Mouse (Mus musculus) embryonic facial prominence, embryonic 14.5 days (tissue): ENCODE measurements around the gene C1qtnf4. TPM values are rescaled to one million over a fixed set of nuclear protein-coding genes. Genes with fewer than 3 reads are reported as not detected.

ENCODE experiments used
- ATAC-seq: fragments of 200-750 bp; cut with Nextera tagmentation; 2 replicates; pipeline ENCODE4 v1.8.0; 2017; ENCODE audit warnings: low read depth, moderate number of reproducible peaks, moderate TSS enrichment
- DNase-seq: peaks from one replicate; pipeline ENCODE4 v3.0.0-alpha.2; 2015; ENCODE audit warnings: low spot score
- H3K27ac ChIP-seq: fragments of 300-500 bp; sonication (generic); replicated peaks from 2 replicates; pipeline ENCODE4 v1.5.1; 2014; ENCODE audit warnings: low read depth, mild to moderate bottlenecking, low read length, moderate library complexity
- H3K27me3 ChIP-seq: fragments of 300-500 bp; sonication (generic); replicated peaks from 2 replicates; pipeline ENCODE4 v1.6.1; 2014; ENCODE audit warnings: low read length; ENCODE audit not compliant: control insufficient read depth, insufficient read depth
- H3K36me3 ChIP-seq: fragments of 300-500 bp; sonication (generic); 2 replicates; pipeline ENCODE4 v1.6.1; 2014; ENCODE audit warnings: low read length, mixed read lengths; ENCODE audit not compliant: control insufficient read depth, insufficient read depth
- H3K4me1 ChIP-seq: fragments of 300-500 bp; sonication (generic); 2 replicates; pipeline ENCODE4 v1.6.1; 2014; ENCODE audit warnings: antibody characterized with exemption, low read length; ENCODE audit not compliant: control insufficient read depth, insufficient read depth
- H3K4me2 ChIP-seq: fragments of 300-500 bp; sonication (generic); 2 replicates; pipeline ENCODE4 v1.6.1; 2014; ENCODE audit warnings: low read depth, mild to moderate bottlenecking, low read length, moderate library complexity, mixed read lengths
- H3K4me3 ChIP-seq: fragments of 300-500 bp; sonication (generic); 2 replicates; pipeline ENCODE4 v1.5.1; 2014; ENCODE audit warnings: low read depth, mild to moderate bottlenecking, low read length
- H3K9ac ChIP-seq: fragments of 300-500 bp; sonication (generic); 2 replicates; pipeline ENCODE4 v1.6.1; 2014; ENCODE audit warnings: low read depth, mild to moderate bottlenecking, low read length, moderate library complexity, mixed read lengths
- H3K9me3 ChIP-seq: fragments of 300-500 bp; sonication (generic); 2 replicates; pipeline ENCODE4 v1.6.1; 2016; ENCODE audit warnings: low read length; ENCODE audit not compliant: control insufficient read depth
- WGBS: fragments of 180-500 bp; shearing (Covaris S2); extraction: QIAGEN DNeasy Blood & Tissue Kit; methylation state at CpG from one replicate; pipeline ENCODE4 v1.1.7; 2014; 5-methylcytosine and 5-hydroxymethylcytosine counted together
- polyA plus RNA-seq: library from polyadenylated mRNA; unstranded; fragments of >200 nt; fragmentation: Nextera tagmentation; extraction: Ambion mirVana; gene quantifications from 2 replicates; pipeline ENCODE4 v1.2.1, GENCODE M21; 2014

Gene C1qtnf4
- 19.9 and 22.8 TPM in 2 replicates for polyA plus RNA-seq

- Histone ChIP-seq H3K4me3 (peak within 1 kb of the TSS; percentile 64), H3K4me1 (peaks cover 12% of the 10 kb centered on the region), H3K9me3 (peaks cover 10% of the 10 kb centered on the region; the same call in 1 of the 2 replicates), H3K36me3 (no peaks in the 10 kb centered on the region), H3K9ac (peak within 1 kb of the TSS; percentile 71), H3K4me2 (peak within 1 kb of the TSS; percentile 96), H3K27ac (no peak within 1 kb of the TSS; the same call in 1 of the 2 replicates), H3K27me3 (peaks cover 55% of the 10 kb centered on the region)
- peak; percentile 69 for ATAC-seq
- WGBS: 2% methylated on average over 29 of the region's 45 CpGs
- DNase-seq: peak; percentile 45
Measured at GRCm38 (mm10) chr2:90885218-90886041, at the start of gene C1qtnf4. TSS of gene C1qtnf4 (plus strand) at chr2:90885860.

- Histone ChIP-seq H3K9ac (no peak overlapping the region), H3K36me3 (no peaks in the 10 kb centered on the region), H3K4me3 (no peak overlapping the region), H3K4me2 (no peak overlapping the region), H3K4me1 (no peaks in the 10 kb centered on the region), H3K27ac (no peak overlapping the region), H3K9me3 (no peaks in the 10 kb centered on the region), H3K27me3 (no peaks in the 10 kb centered on the region)
- WGBS: 76% methylated on average over 2 of the region's 2 CpGs
- peak; percentile 4 for DNase-seq
- no peak for ATAC-seq
Measured at GRCm38 (mm10) chr2:90838621-90839020, 47.0 kb upstream of the C1qtnf4 start.

- ATAC-seq: no peak
- H3K9ac ChIP-seq: no peak overlapping the region
- 52% methylated on average over 1 of the region's 1 CpGs for WGBS
- H3K4me2 ChIP-seq: no peak overlapping the region
- H3K27me3 ChIP-seq: no peaks in the 10 kb centered on the region
- H3K27ac ChIP-seq: no peak overlapping the region
- no peaks in the 10 kb centered on the region for H3K36me3 ChIP-seq
- H3K9me3 ChIP-seq: no peaks in the 10 kb centered on the region
- DNase-seq: no peak
- H3K4me3 ChIP-seq: no peak overlapping the region
- H3K4me1 ChIP-seq: peaks cover 9% of the 10 kb centered on the region
Measured at GRCm38 (mm10) chr2:90843666-90844065, 42.0 kb upstream of the C1qtnf4 start.

- Histone ChIP-seq H3K9me3 (no peaks in the 10 kb centered on the region), H3K9ac (no peak overlapping the region), H3K27ac (no peak overlapping the region), H3K4me1 (peaks cover 13% of the 10 kb centered on the region), H3K4me3 (no peak overlapping the region), H3K27me3 (no peaks in the 10 kb centered on the region), H3K36me3 (peaks cover 3% of the 10 kb centered on the region; the same call in 1 of the 2 replicates), H3K4me2 (no peak overlapping the region)
- DNase-seq (no peak), ATAC-seq (no peak)
- WGBS: 75% methylated on average over 5 of the region's 5 CpGs
Measured at GRCm38 (mm10) chr2:90844262-90844661, 41.4 kb upstream of the C1qtnf4 start.

GRCm38 (mm10) chr2:90845234-90845633 lies 40.4 kb upstream of the C1qtnf4 start:
- peaks cover 12% of the 10 kb centered on the region for H3K36me3 ChIP-seq
- no peak overlapping the region for H3K27ac ChIP-seq
- no peak for ATAC-seq
- no peaks in the 10 kb centered on the region for H3K27me3 ChIP-seq
- H3K9me3 ChIP-seq: no peaks in the 10 kb centered on the region
- DNase-seq: no peak
- H3K4me1 ChIP-seq: peaks cover 13% of the 10 kb centered on the region
- no peak overlapping the region for H3K9ac ChIP-seq
- WGBS: 74% methylated on average over 5 of the region's 5 CpGs
- no peak overlapping the region for H3K4me3 ChIP-seq
- no peak overlapping the region for H3K4me2 ChIP-seq

- Histone ChIP-seq H3K9ac (peak overlapping the region; percentile 82; the same call in 1 of the 2 replicates), H3K9me3 (no peaks in the 10 kb centered on the region), H3K27ac (peak overlapping the region; percentile 75; the same call in 1 of the 2 replicates), H3K4me2 (peak overlapping the region; percentile 75), H3K4me1 (peaks cover 13% of the 10 kb centered on the region), H3K4me3 (peak overlapping the region; percentile 82), H3K27me3 (no peaks in the 10 kb centered on the region), H3K36me3 (peaks cover 21% of the 10 kb centered on the region)
- ATAC-seq: no peak
- DNase-seq: no peak
- 40% methylated on average over 6 of the region's 6 CpGs for WGBS
Measured at GRCm38 (mm10) chr2:90846171-90846570, 39.5 kb upstream of the C1qtnf4 start.

GRCm38 (mm10) chr2:90846597-90846954 lies 39.1 kb upstream of the C1qtnf4 start:
- peak overlapping the region; percentile 82 for H3K9ac ChIP-seq
- H3K4me3 ChIP-seq: peak overlapping the region; percentile 82
- H3K36me3 ChIP-seq: peaks cover 25% of the 10 kb centered on the region
- H3K4me2 ChIP-seq: peak overlapping the region; percentile 75
- DNase-seq (no peak), ATAC-seq (peak; percentile 47)
- H3K4me1 ChIP-seq: peaks cover 13% of the 10 kb centered on the region
- peak overlapping the region; percentile 75 for H3K27ac ChIP-seq
- no peaks in the 10 kb centered on the region for H3K9me3 ChIP-seq
- H3K27me3 ChIP-seq: no peaks in the 10 kb centered on the region
- 3% methylated on average over 8 of the region's 8 CpGs for WGBS

GRCm38 (mm10) chr2:90846955-90847680 lies 38.5 kb upstream of the C1qtnf4 start, which contains the start of gene Mtch2:
TSS of gene Mtch2 (plus strand) at chr2:90847155.
- Histone ChIP-seq H3K4me2 (peak within 1 kb of the TSS; percentile 75), H3K4me1 (peaks cover 13% of the 10 kb centered on the region), H3K36me3 (peaks cover 31% of the 10 kb centered on the region), H3K4me3 (peak within 1 kb of the TSS; percentile 82), H3K9me3 (no peaks in the 10 kb centered on the region), H3K27me3 (no peaks in the 10 kb centered on the region), H3K9ac (peak within 1 kb of the TSS; percentile 82), H3K27ac (peak within 1 kb of the TSS; percentile 81)
- WGBS: under 1% methylated on average over 51 of the region's 67 CpGs
- DNase-seq: peak; percentile 98
- peak; percentile 98 for ATAC-seq
